Mouse (Mus musculus): ENCODE results near the gene Ldlrad1.

GRCm38 (mm10) chr4:107163341-107163740, 45.6 kb upstream of the Ldlrad1 start:
- TF ChIP-seq CTCF (IDR thresholded peaks at IDR 0.05; ENCODE audit: borderline replicate concordance, extremely low read depth, insufficient read depth, insufficient read length) = no peak
- no peak for TF ChIP-seq POLR2A (IDR thresholded peaks at IDR 0.05; ENCODE audit: borderline replicate concordance, extremely low read depth, insufficient read depth, insufficient read length, poor library complexity, severe bottlenecking)
